Mouse (Mus musculus): ENCODE results near the gene Sh3rf1.

- TF ChIP-seq CTCF (IDR thresholded peaks at IDR 0.05; ENCODE audit: extremely low read depth, insufficient read length, insufficient replicate concordance, low read depth, low read length) (no peak), POLR2A (IDR thresholded peaks at IDR 0.05; ENCODE audit: low read depth, low read length) (no peak)
Measured at GRCm38 (mm10) chr8:61241229-61241628, 17.6 kb downstream of the Sh3rf1 start.
